Mouse (Mus musculus) kidney, embryonic 15.5 days (tissue): ENCODE data around the gene Krtap10-4. TPM values are rescaled to one million over a fixed set of nuclear protein-coding genes. Genes with fewer than 3 reads are reported as not detected.

Experiments
- ATAC-seq: fragments of 200-750 bp; cut with Nextera tagmentation; replicated peaks from 2 replicates; pipeline ENCODE4 v1.8.0; 2017; ENCODE audit warnings: moderate TSS enrichment; ENCODE audit not compliant: low FRiP score
- H3K27ac ChIP-seq: fragments of 300-500 bp; sonication (generic); 2 replicates; pipeline ENCODE4 v1.5.1; 2015; ENCODE audit warnings: mild to moderate bottlenecking, inconsistent platforms
- H3K27me3 ChIP-seq: fragments of 300-500 bp; sonication (generic); 2 replicates; pipeline ENCODE4 v1.6.1; 2015; ENCODE audit warnings: inconsistent platforms
- H3K36me3 ChIP-seq: fragments of 300-500 bp; sonication (generic); 2 replicates; pipeline ENCODE4 v1.6.1; 2015; ENCODE audit warnings: inconsistent platforms
- H3K4me1 ChIP-seq: fragments of 300-500 bp; sonication (generic); 2 replicates; pipeline ENCODE4 v1.6.1; 2015; ENCODE audit warnings: inconsistent platforms
- H3K4me2 ChIP-seq: fragments of 300-500 bp; sonication (generic); 2 replicates; pipeline ENCODE4 v1.6.1; 2015; ENCODE audit warnings: moderate library complexity, mild to moderate bottlenecking, inconsistent platforms
- H3K4me3 ChIP-seq: fragments of 300-500 bp; sonication (generic); replicated peaks from 2 replicates; pipeline ENCODE4 v1.5.1; 2015; ENCODE audit warnings: mild to moderate bottlenecking, inconsistent platforms
- H3K9ac ChIP-seq: fragments of 300-500 bp; sonication (generic); 2 replicates; pipeline ENCODE4 v1.6.1; 2015; ENCODE audit warnings: mild to moderate bottlenecking, inconsistent platforms
- H3K9me3 ChIP-seq: fragments of 300-500 bp; sonication (generic); replicated peaks from 2 replicates; pipeline ENCODE4 v1.6.1; 2016; ENCODE audit warnings: inconsistent platforms
- WGBS: fragments of 180-500 bp; shearing (Covaris S2); methylation state at CpG from one replicate; pipeline ENCODE4 v1.1.7; 2015; ENCODE audit warnings: mixed read lengths; 5-methylcytosine and 5-hydroxymethylcytosine counted together
- polyA plus RNA-seq: library from polyadenylated mRNA; unstranded; fragments of >200 nt; fragmentation: Nextera tagmentation; extraction: Ambion mirVana; gene quantifications from 2 replicates; pipeline ENCODE4 v1.2.1, GENCODE M21; 2015

The Krtap10-4 gene
- not detected in 2 replicates for polyA plus RNA-seq

DNA sequence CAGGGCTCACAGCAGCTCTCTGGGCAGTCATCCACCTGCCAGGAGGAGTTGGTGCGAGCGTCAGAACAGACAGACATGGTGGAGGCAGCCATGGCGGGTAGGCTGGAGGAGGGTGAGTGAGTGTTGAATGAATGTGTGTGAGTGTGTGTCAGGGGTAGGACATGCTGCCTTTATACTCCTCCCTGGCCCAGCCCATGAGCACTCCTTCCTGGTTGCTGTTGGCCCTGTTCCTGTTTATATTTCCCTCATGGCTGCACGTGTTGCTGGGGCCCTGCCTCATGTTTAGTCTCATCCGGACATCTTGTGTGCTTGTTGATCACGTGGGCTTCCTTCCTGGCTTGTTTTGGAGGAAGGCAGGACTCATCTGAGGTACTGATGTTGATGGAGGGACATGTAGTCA lies at the start of gene Krtap10-4:
Gene Krtap10-4 (minus strand): TSS at position 145 of the 400 bp plus-strand sequence.
- Histone ChIP-seq H3K9me3 (no peaks in the 10 kb centered on the region), H3K9ac (no peak within 1 kb of the TSS), H3K4me3 (no peak within 1 kb of the TSS), H3K27me3 (no peaks in the 10 kb centered on the region), H3K27ac (no peak within 1 kb of the TSS), H3K4me1 (no peaks in the 10 kb centered on the region), H3K36me3 (no peaks in the 10 kb centered on the region), H3K4me2 (no peak within 1 kb of the TSS)
- ATAC-seq = no peak
- WGBS = 61% methylated on average over 6 of the region's 6 CpGs

DNA sequence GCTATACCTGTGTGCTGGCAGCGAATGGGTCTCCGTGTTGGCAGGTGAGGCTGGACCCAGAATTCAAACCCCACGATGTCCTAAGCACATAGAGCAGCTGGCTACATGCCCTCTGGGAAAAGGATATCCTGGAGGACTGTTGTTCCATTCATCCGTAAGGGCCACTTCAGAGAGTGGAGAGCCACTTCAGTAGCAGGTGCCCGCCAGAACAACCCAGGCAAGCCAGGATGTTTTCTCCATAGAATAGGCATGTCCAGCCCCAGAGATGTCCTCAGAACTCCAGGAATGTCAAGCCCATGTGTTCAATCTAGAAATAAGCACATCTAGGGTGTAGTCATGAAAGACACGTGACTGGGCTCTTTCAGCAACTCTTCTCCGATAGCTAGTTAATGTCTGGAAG lies 42.8 kb upstream of the Krtap10-4 start:
- Histone ChIP-seq H3K4me3 (no peak overlapping the region), H3K4me2 (no peak overlapping the region), H3K27ac (no peak overlapping the region), H3K4me1 (0 out of 2 replicates have a peak, but pooled peaks cover 3% of the 10 kb centered on the region), H3K9me3 (no peaks in the 10 kb centered on the region), H3K9ac (no peak overlapping the region), H3K27me3 (no peaks in the 10 kb centered on the region), H3K36me3 (no peaks in the 10 kb centered on the region)
- ATAC-seq = no peak
- WGBS = 87% methylated on average over 7 of the region's 7 CpGs

DNA sequence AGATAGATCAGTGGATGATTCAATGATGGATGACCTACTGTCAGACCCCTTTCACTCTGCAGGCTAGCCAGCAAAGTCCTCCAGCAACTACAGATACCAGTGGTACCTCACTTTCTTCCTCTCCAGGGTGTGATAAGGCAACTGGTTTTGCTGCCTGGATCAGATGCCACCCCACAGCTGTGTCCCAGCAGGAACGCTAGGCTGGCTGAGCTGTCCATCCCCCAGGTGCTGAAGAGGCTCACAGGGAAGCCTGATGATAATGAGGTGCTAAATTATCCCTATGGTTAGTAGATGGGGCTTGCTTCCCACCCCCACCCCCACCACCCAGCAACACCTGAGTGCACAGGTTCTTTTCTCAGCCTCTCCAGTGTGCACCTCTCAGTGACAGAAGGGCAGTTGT lies 40.7 kb upstream of the Krtap10-4 start:
- ATAC-seq = no peak
- no peak overlapping the region for H3K9ac ChIP-seq
- no peak overlapping the region for H3K27ac ChIP-seq
- no peak overlapping the region for H3K4me2 ChIP-seq
- no peak overlapping the region for H3K4me3 ChIP-seq
- no peaks in the 10 kb centered on the region for H3K36me3 ChIP-seq
- 0 out of 2 replicates have a peak, but pooled peaks cover 6% of the 10 kb centered on the region for H3K4me1 ChIP-seq
- no peaks in the 10 kb centered on the region for H3K27me3 ChIP-seq
- 4% methylated on average over 1 of the region's 1 CpGs for WGBS
- H3K9me3 ChIP-seq = no peaks in the 10 kb centered on the region

DNA sequence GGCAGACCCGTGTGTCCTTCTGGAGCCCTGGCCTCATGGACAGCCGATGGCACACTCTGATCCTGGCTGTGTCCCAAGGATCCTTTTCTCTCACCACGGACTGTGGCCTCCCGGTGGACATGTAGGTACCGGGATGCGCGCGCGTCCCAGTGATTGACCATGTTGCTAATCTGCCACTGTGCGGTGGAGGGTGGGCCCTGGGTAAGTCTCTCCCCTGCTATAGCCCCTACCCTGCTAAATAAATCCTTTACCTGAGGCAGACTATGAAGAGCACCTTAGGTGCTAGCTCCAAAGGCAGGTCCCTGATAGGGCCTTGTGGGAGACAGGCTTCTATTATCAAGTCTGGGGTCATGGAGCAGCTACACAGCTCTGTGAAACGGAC lies 37.9 kb upstream of the Krtap10-4 start:
- H3K4me1 ChIP-seq = 0 out of 2 replicates have a peak, but pooled peaks cover 6% of the 10 kb centered on the region
- H3K36me3 ChIP-seq = no peaks in the 10 kb centered on the region
- peak overlapping the region; percentile 58 for H3K4me2 ChIP-seq
- H3K9ac ChIP-seq = peak overlapping the region; percentile 17; the same call in 1 of the 2 replicates
- no peaks in the 10 kb centered on the region for H3K9me3 ChIP-seq
- WGBS = 36% methylated on average over 11 of the region's 11 CpGs
- H3K27me3 ChIP-seq = no peaks in the 10 kb centered on the region
- H3K4me3 ChIP-seq = peak overlapping the region; percentile 33
- ATAC-seq = peak; percentile 49
- H3K27ac ChIP-seq = no peak overlapping the region

DNA sequence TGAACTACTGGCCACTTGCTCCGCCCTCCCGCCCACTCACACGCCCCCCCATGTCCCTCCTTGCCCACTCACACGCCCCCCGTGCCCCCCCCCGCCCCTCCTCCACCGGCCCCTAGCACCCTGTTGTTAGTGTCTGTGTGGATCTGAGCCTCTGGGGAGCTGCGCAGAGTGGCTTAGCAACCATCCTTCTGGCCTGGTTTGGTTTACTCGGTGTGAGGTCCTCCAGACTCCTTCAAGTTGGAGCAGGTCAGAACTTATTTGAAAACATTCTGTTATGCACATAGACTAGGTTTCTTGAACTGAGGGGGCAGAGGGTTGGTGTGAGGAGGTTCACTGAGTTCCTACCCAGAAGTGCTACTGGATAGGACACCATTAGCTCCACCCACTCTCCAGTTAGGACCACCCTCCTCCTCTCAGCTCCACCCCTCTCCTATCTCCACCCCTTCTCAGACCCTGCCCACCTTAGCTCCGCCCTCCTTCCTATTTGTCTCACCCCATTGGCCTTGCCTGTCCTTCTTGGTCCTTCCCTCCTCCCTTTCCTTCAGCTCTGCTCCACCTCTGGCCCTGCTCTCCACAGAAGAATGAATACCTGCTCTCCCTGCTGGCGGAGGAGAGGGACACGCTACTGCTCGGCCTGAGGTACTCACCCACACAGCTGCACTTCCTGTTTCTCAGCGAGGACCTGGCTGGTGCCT lies 37.3 kb upstream of the Krtap10-4 start:
- peak overlapping the region; percentile 58 for H3K4me2 ChIP-seq
- 0 out of 2 replicates have a peak overlapping the region, but pooled peaks have one; percentile 17 for H3K9ac ChIP-seq
- H3K4me3 ChIP-seq = peak overlapping the region; percentile 33
- H3K27ac ChIP-seq = no peak overlapping the region
- H3K27me3 ChIP-seq = no peaks in the 10 kb centered on the region
- 29% methylated on average over 14 of the region's 14 CpGs for WGBS
- ATAC-seq = peak; percentile 91
- no peaks in the 10 kb centered on the region for H3K36me3 ChIP-seq
- 0 out of 2 replicates have a peak, but pooled peaks cover 6% of the 10 kb centered on the region for H3K4me1 ChIP-seq
- H3K9me3 ChIP-seq = no peaks in the 10 kb centered on the region

DNA sequence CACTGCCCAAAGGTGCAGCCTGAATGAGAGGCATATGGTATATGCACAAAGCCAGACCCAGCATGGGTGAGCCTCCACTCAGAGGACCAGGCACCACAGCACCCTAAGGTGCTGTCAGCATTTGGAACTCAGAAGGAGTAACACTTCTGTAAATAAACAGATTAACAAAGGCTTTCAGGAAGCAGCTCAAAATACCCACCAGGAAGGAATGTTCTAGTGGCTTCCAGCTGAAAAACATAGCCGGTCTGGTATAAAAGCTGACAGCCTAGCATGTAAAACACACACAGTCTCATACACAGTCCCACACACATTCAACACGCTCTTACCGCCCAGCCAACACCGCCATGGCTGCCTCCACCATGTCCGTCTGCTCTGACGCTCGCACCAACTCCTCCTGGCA lies 34.8 kb upstream of the Krtap10-4 start, which contains the start of gene Gm3285:
Gene Gm3285 (plus strand): TSS at position 301 of the 400 bp plus-strand sequence.
- no peak within 1 kb of the TSS for H3K4me2 ChIP-seq
- 62% methylated on average over 7 of the region's 7 CpGs for WGBS
- H3K27ac ChIP-seq = no peak within 1 kb of the TSS
- H3K4me1 ChIP-seq = 0 out of 2 replicates have a peak, but pooled peaks cover 6% of the 10 kb centered on the region
- H3K9me3 ChIP-seq = no peaks in the 10 kb centered on the region; the same call in 1 of the 2 replicates
- no peak for ATAC-seq
- H3K27me3 ChIP-seq = no peaks in the 10 kb centered on the region
- no peak within 1 kb of the TSS for H3K9ac ChIP-seq
- H3K4me3 ChIP-seq = no peak within 1 kb of the TSS
- no peaks in the 10 kb centered on the region for H3K36me3 ChIP-seq

DNA sequence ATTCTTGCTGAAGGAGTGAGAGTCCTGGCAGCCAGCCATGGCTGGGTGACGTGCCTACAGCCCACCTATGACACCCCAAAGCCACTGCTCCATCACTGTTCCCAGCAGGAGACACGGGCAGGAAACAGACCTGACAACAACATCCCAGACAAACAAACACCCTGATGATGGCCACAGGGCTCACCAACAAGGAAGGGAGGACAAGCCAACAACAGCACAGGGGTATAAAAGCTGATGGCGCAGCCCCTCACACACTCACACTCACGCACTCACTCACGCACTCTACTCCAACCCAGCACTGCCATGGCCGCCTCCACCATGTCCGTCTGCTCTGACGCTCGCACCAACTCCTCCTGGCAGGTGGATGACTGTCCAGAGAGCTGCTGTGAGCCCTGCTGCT lies 25.7 kb upstream of the Krtap10-4 start, which contains the start of gene Gm10318:
Gene Gm10318 (plus strand): TSS at position 301 of the 400 bp plus-strand sequence.
- WGBS = 71% methylated on average over 9 of the region's 9 CpGs
- ATAC-seq = no peak
- H3K4me3 ChIP-seq = no peak within 1 kb of the TSS
- H3K27me3 ChIP-seq = no peaks in the 10 kb centered on the region
- H3K9me3 ChIP-seq = no peaks in the 10 kb centered on the region
- no peak within 1 kb of the TSS for H3K9ac ChIP-seq
- no peak within 1 kb of the TSS for H3K4me2 ChIP-seq
- no peaks in the 10 kb centered on the region for H3K36me3 ChIP-seq
- H3K27ac ChIP-seq = no peak within 1 kb of the TSS
- no peaks in the 10 kb centered on the region for H3K4me1 ChIP-seq

DNA sequence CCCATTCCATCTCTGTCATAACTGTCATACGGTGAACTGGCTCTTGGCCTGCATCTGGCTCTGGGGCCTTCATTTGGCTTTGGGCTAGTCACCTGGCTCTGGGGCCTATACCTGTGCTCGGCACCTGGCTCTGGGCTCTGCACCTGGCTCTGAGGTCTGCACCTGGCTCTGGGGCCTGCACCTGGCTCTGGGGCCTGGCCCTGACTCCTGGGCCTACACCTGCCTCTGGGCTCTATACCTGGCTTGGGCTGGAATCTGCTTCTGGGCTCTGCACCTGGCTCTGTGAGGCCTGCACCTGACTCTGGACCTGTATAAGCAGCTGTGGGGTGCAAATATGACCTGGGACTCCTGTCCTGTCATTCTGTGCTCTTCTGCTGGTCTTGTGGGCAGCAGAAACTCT lies 20.6 kb upstream of the Krtap10-4 start:
- H3K4me1 ChIP-seq = no peaks in the 10 kb centered on the region
- no peak overlapping the region for H3K27ac ChIP-seq

DNA sequence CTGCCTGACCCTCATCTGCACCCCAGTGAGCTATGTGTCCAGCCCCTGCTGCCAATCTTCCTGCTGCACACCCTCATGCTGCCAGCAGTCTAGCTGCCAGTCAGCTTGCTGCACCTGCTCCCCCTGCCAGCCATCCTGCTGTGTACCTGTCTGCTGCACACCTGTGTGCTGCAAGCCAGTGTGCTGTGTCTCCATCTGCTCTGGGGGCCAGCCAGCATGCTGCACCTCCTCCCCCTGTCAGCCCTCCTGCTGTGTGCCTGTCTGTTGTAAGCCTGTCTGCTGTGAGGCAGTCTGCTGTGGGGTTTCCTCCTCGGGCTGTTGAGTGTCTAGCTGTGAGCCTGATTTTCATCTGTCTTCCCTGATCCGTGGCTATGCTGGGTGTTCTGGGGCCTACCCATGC lies 20.1 kb upstream of the Krtap10-4 start:
- no peak overlapping the region for H3K4me2 ChIP-seq
- H3K27ac ChIP-seq = no peak overlapping the region
- no peaks in the 10 kb centered on the region for H3K4me1 ChIP-seq
- no peak overlapping the region for H3K4me3 ChIP-seq
- no peak for ATAC-seq
- 36% methylated on average over 2 of the region's 2 CpGs for WGBS
- 0 out of 2 replicates have a peak, but pooled peaks cover 2% of the 10 kb centered on the region for H3K9me3 ChIP-seq
- no peaks in the 10 kb centered on the region for H3K27me3 ChIP-seq
- H3K36me3 ChIP-seq = no peaks in the 10 kb centered on the region
- H3K9ac ChIP-seq = no peak overlapping the region

More for the DNA sequence above, 20.6 kb upstream of the Krtap10-4 start:
- H3K4me2 ChIP-seq = no peak overlapping the region
- H3K9me3 ChIP-seq = 0 out of 2 replicates have a peak, but pooled peaks cover 2% of the 10 kb centered on the region
- H3K4me3 ChIP-seq = no peak overlapping the region
- 70% methylated on average over 2 of the region's 2 CpGs for WGBS
- no peak for ATAC-seq
- H3K36me3 ChIP-seq = no peaks in the 10 kb centered on the region
- H3K9ac ChIP-seq = no peak overlapping the region
- H3K27me3 ChIP-seq = no peaks in the 10 kb centered on the region

DNA sequence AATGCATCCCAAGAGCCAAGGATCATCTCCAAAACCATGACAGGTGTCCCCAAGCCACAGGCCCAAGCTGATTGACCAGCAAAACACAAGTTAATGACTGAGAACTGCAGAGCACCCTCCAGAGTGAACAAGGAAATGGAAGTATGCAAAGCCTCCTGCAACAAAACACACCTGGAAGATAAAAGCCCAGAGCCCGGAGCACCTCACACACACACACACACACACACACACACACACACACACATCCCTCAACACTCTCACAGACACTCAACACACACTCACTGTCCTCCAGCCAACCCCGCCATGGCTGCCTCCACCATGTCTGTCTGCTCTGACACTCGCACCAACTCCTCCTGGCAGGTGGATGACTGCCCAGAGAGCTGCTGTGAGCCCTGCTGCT lies 19.6 kb upstream of the Krtap10-4 start, which contains the start of gene Gm36176:
Gene Gm36176 (plus strand): TSS at position 301 of the 400 bp plus-strand sequence.
- Histone ChIP-seq H3K36me3 (no peaks in the 10 kb centered on the region), H3K27ac (no peak within 1 kb of the TSS), H3K9ac (no peak within 1 kb of the TSS), H3K27me3 (no peaks in the 10 kb centered on the region), H3K9me3 (0 out of 2 replicates have a peak, but pooled peaks cover 2% of the 10 kb centered on the region), H3K4me1 (no peaks in the 10 kb centered on the region), H3K4me3 (no peak within 1 kb of the TSS), H3K4me2 (no peak within 1 kb of the TSS)
- no peak for ATAC-seq
- 69% methylated on average over 3 of the region's 3 CpGs for WGBS

DNA sequence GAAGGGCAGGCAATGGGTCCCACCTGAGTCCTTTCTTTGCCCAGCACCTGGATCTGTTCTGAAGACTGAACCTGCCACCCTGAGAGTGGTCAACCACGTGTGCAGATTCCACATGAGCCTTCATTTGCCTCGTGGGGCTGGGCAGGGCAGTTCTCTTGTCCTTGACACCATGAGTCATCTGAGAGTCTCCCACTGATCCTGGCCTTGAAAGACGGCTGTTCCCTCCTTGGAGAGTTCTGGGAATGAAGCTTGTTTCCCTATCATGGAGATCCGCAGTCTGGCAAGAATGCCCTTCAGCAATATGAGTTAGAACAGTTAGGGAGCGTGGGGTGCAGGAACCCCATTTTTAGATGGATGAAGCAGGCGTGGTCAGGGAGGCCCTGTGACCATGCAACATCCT lies 12.1 kb upstream of the Krtap10-4 start:
- H3K4me2 ChIP-seq = no peak overlapping the region
- H3K9ac ChIP-seq = no peak overlapping the region
- H3K4me1 ChIP-seq = no peaks in the 10 kb centered on the region
- no peak overlapping the region for H3K27ac ChIP-seq
- 70% methylated on average over 6 of the region's 6 CpGs for WGBS
- no peaks in the 10 kb centered on the region for H3K9me3 ChIP-seq
- H3K27me3 ChIP-seq = no peaks in the 10 kb centered on the region
- H3K4me3 ChIP-seq = no peak overlapping the region
- no peaks in the 10 kb centered on the region for H3K36me3 ChIP-seq
- ATAC-seq = no peak

DNA sequence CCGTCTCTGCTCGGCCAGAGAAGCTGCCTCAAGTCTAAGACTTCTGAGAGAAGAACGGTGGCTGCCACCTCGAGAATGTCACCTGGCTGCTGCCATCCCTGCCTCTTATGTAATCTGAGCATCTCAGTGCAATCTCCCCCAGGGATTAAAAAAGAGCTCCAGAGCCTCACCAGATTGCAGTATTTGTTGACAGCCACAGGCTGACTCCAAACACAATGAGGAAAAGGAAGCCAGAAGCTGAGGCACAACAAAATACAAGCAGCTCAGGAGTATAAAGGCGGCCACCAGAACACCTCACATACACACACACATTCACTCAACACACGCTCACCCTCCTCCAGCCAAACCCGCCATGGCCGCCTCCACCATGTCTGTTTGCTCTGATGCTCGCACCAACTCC lies 8.8 kb upstream of the Krtap10-4 start, which contains the start of gene Krtap10-10:
Gene Krtap10-10 (plus strand): TSS at position 301 of the 400 bp plus-strand sequence.
- ATAC-seq = no peak

More for the DNA sequence above, 8.8 kb upstream of the Krtap10-4 start, which contains the start of gene Krtap10-10:
- Histone ChIP-seq H3K9ac (no peak within 1 kb of the TSS), H3K36me3 (no peaks in the 10 kb centered on the region), H3K9me3 (no peaks in the 10 kb centered on the region), H3K4me1 (no peaks in the 10 kb centered on the region), H3K27me3 (no peaks in the 10 kb centered on the region), H3K4me3 (no peak within 1 kb of the TSS), H3K27ac (no peak within 1 kb of the TSS), H3K4me2 (no peak within 1 kb of the TSS)
- 70% methylated on average over 9 of the region's 9 CpGs for WGBS
